Mouse (Mus musculus) B cell, adult 2 months (primary cell): Measurements from ENCODE around the gene Gm7271.
A peak's percentile ranks its signal among the peaks of the same experiment; 100 is the strongest.

Experiments used
- DNase-seq, 2 experiments: peaks; one replicate each; pipeline ENCODE4 v3.0.0; 2022

Gm7271 gene

GRCm38 (mm10) chr5:76483811-76484210, at the start of gene Gm7271:
Gene Gm7271, plus strand, starts transcription at chr5:76484040.
- DNase-seq = no peak

GRCm38 (mm10) chr5:76437100-76437499, 46.7 kb upstream of the Gm7271 start:
- DNase-seq = no peak

- no peak for DNase-seq
Observed at GRCm38 (mm10) chr5:76437696-76438095, 46.1 kb upstream of the Gm7271 start.

GRCm38 (mm10) chr5:76441431-76441830, 42.4 kb upstream of the Gm7271 start:
- DNase-seq = no peak

- no peak for DNase-seq
Observed at GRCm38 (mm10) chr5:76474931-76475330, 8.9 kb upstream of the Gm7271 start.

DNA sequence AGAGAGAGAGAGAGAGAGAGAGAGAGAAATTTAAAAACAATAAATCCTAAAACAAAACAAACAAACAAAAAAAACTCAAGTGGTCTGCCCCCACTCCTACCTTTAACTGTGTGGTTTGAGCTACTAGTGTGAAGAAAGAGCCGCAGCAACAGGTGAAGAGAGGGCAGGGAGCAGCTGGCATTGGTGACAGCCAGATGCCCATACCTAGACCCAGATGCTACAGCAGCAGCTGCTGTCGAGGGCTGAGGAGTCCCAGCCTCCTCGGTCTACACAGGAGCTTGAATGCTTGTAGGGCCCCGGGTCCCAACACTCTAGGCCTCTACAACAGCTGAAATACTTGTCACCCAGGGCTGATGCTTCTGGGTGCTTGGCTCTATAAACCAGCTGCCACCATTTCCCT, 7.0 kb upstream of the Gm7271 start:
- DNase-seq = no peak

DNA sequence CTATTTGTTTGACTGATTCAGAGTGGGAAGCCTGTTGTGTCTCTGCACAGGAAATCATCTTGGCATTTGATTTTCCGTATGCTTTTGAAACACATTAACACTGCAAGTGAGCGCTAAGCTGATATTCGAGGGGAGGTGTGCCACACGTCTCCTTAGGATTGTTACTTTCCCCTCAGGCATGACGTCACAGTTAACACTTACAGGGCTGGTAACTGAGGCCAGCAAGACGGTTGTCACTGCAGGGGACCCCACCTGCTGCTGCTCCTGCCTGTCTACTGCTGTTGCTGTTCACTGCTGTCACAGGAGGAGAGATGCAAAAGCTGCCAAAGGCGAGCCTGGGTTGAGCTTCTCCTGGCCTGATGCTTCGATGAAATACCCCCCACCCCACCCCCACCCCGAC, 6.1 kb upstream of the Gm7271 start:
- DNase-seq = no peak

- DNase-seq = no peak
Observed at GRCm38 (mm10) chr5:76495126-76495525, 11.3 kb downstream of the Gm7271 start.

DNA sequence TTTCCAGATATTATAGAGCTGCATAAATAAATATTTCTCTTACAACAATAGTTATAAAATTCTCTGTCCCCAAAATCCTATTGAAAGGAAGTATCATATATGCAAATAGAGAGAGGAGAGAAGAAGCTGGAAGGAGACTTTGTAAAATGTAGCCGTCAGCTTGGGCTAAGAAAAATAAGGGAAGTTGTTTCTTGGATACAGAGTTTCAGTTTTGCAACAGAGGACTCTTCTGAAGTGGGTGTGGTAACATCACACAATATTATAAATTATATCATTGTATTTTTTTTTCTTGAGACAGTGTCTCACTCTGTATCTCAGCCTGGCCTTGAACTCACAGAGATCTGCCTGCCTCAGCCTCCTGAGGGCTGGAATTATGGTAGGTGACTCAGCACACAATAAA, 38.6 kb downstream of the Gm7271 start:
- DNase-seq = no peak

- no peak for DNase-seq
Observed at GRCm38 (mm10) chr5:76524623-76525022, 40.8 kb downstream of the Gm7271 start.

DNA sequence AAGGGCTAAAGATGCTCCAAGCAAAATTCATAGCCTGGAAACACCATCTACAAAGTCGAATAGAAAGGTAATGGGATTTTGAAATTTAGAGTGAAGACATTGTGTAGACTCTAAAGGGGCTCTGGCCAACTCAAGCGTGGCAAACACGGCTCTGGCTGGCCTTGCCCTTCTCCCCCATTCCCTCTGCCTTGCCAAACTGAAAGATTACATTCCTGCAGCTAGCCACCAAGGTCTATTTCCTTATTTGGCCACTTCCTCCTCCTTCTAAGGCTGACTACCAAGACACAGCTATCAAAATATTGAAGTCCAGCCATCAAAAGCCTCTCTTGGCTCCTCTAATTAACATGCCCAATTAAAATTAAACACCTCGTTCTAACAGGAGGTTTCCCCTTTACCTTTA, 41.2 kb downstream of the Gm7271 start:
- no peak for DNase-seq

GRCm38 (mm10) chr5:76525829-76526228, 42.0 kb downstream of the Gm7271 start:
- DNase-seq = no peak

DNA sequence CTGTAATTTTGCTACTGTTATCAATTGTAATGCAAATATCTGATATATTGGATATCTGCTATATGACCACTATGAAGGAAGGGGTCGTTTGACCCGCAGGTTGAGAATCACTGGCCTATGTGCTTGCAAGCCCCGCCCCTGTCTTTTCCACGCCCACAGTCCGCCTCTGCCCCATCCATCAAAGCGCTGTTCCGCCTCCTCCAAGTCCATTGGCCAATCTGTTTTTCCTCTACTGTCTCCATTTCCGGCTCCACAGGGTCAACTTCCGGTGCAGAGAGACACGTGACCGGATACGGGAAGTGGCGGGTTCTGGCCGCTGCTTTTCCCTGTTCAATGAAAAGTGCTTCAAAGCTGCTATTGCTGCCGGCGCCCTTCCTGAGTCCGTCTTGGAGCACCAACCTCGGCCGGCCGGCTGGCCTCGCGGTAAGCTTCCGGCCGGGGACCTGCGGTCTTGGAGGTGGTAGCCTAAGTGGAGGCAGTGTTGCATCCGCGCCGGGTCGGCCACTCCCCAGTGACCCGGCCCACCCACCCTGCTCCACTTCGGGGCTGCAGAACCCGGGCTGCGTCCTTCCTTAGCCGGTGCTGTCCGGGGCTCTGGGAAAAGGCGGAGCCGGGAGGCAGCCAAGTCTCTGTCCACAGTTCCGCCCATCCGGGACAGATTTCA, 45.3 kb downstream of the Gm7271 start, which contains the start of gene Exoc1:
Gene Exoc1 (plus strand): TSS at position 272 of the 664 bp plus-strand sequence.
- DNase-seq = peak; percentile 94 to 95

- no peak for DNase-seq
Observed at GRCm38 (mm10) chr5:76529704-76530066, 45.8 kb downstream of the Gm7271 start.

- no peak for DNase-seq
Observed at GRCm38 (mm10) chr5:76533186-76533585, 49.3 kb downstream of the Gm7271 start.

GRCm38 (mm10) chr5:76536231-76536630, 52.4 kb downstream of the Gm7271 start:
- DNase-seq = no peak

GRCm38 (mm10) chr5:76537578-76537977, 53.7 kb downstream of the Gm7271 start:
- no peak for DNase-seq

GRCm38 (mm10) chr5:76540181-76540580, 56.3 kb downstream of the Gm7271 start:
- DNase-seq = no peak

DNA sequence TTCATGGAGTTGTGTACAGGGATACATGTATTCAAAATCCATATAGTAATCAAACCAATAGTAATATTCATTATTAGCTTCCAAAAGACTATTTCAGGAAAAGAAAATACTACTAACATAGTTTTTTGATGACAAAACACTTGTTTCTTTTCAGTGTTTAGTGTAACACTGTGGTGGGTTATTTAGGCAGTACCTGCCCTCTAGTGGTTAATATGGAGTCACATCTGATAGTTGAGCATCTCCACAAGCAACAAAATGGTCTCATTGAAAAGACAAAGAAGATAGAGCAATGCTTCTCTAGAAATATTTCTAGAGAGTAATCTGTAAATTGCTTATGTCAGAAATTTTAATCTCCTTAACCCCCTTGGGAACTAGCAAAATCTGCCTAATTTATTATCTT, 57.0 kb downstream of the Gm7271 start:
- DNase-seq = no peak

DNA sequence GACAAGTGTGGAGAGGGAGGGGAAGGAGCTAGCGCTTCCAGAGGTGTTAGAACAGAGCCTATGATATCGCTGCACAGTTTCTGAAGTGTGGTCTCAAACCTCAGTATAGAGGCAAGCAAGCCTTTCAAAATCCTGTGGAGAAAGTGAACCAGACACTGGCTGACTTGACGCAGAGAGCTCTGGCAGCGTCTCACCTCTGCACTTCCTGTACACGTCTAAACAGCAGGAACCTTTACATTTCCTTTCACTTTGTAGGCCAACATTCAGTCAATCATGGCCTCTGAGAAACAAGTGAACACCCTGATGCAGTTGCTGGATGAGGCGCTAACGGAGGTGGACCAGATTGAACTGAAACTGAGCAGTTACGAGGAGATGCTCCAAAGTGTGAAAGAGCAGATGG, 59.4 kb downstream of the Gm7271 start:
- no peak for DNase-seq

GRCm38 (mm10) chr5:76550426-76550825, 66.6 kb downstream of the Gm7271 start:
- DNase-seq = no peak

DNA sequence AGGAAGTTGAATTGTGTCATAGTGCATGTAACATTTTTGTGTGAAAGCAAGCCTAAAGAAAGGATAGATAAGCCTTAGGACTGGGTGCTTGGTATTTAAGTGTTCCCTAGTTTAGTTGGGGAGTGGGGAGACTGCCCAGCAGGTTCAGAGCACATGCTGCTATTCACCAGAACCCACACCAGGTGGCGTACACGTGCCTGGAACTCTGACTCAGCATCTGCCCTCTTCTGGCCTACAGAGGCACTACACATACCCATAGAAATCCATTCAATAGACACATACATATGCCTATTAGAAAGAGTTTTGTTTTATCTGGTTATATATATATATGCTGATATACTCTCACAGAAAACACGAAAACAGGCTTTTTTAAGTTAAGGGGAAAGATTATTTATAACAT, 81.5 kb downstream of the Gm7271 start:
- peak; percentile 81 to 85 for DNase-seq
